Mouse (Mus musculus) brain, embryonic 18.5 days (tissue): ENCODE data around the gene Rtp1.

Experiments
- DNase-seq: peaks from one replicate; pipeline ENCODE4 v3.0.0-alpha.2; 2012; ENCODE audit warnings: low read depth, low spot score

The Rtp1 gene

GRCm38 (mm10) chr16:23428647-23429319, at the start of gene Rtp1:
Rtp1 (plus strand) TSS chr16:23429133.
- DNase-seq = no peak

GRCm38 (mm10) chr16:23379536-23380230, 49.2 kb upstream of the Rtp1 start:
- no peak for DNase-seq

GRCm38 (mm10) chr16:23384304-23384703, 44.6 kb upstream of the Rtp1 start:
- DNase-seq = no peak

GRCm38 (mm10) chr16:23397931-23398330, 31.0 kb upstream of the Rtp1 start:
- no peak for DNase-seq

- DNase-seq = no peak
These were observed 27.5 kb upstream of the Rtp1 start for GRCm38 (mm10) chr16:23401463-23401862.

DNA sequence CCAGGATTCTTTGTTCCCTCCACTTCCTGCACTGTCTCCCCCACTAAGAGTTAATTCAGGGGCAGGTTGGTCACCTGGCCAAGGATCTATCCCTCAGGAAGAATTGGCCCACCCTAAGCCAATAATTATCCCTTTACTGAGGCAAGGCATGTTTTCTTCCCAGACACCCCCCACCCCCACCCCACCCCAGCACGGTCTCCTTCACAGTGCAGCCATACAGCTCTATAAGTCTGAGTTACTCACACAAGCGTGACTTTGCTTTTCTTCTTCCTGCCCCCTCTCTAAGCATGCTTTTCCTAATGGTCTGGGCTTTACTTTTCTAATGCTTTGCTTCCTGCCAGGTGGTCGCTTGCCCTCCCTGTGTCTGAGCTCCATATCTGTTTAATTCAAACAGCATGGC, 27.0 kb upstream of the Rtp1 start:
- no peak for DNase-seq

- DNase-seq = peak; percentile 8
These were observed 25.8 kb upstream of the Rtp1 start for GRCm38 (mm10) chr16:23403008-23403755.

DNA sequence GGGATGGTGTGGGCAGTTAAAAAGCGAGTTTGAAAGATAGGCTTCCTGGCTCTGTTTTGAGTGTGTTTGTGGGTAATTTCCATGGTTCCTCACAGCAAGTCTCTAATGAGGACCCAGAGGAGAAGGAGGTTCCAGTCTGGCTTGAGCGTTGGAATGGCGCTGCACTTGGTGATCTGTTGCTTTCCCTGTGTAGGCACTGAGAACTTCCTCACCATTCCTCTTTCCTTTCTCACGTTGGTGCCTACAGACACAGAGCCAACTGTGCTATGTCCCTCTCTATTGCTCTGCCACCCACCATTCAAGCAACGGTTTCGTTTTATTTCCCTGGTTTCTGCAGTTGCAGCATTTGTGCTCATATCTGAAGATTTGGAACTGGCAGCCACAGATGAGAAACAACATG, 16.0 kb upstream of the Rtp1 start:
- DNase-seq = no peak

DNA sequence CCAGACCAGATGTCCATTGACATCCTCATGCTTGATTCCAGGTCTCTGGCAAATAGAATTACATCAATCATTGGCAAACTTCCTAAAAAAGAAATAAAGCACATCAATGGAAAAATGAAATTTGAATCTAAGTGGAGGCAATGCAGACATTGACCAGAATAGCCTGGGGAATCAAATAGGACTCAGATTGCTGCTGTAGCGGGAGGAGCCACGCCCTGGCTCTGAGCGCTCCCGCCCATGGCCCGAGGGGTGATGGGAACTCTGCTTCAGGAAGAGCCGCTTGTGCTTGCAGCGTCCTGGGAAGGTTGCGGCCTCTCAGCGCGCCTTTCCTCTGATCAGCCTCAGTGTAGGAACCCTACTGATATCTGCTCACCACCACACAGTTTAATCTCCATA, 12.7 kb upstream of the Rtp1 start:
- DNase-seq = no peak

DNA sequence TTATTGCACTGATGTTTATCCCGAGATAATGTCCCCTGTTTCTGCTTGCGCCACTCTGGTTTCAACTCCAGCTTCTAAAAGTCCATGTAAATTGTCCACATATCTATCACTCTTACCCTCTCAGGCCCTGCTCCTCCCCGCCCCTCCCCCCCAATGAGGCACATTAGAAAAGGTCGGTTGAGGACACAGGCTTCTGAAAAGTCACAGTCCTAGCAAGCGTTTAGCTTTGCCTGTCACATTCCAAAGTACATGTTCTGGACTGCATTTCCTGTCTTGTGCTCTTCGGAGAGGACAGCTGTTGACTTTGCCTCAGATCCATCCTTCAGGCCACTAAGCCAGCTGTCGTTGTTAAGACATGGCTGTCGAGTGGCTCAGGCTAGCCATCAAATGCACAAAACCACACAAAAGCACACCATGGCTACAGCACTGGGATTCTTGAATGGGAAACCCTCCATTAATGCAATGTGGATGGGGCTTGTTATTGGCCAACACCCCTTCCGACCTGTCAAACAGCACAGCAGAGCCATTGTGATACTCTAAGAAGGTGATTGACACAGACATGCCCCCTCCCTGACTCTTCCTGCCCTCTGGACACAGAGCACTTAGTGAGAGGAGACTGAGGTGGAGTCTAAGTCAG, 12.2 kb upstream of the Rtp1 start:
- DNase-seq = no peak

DNA sequence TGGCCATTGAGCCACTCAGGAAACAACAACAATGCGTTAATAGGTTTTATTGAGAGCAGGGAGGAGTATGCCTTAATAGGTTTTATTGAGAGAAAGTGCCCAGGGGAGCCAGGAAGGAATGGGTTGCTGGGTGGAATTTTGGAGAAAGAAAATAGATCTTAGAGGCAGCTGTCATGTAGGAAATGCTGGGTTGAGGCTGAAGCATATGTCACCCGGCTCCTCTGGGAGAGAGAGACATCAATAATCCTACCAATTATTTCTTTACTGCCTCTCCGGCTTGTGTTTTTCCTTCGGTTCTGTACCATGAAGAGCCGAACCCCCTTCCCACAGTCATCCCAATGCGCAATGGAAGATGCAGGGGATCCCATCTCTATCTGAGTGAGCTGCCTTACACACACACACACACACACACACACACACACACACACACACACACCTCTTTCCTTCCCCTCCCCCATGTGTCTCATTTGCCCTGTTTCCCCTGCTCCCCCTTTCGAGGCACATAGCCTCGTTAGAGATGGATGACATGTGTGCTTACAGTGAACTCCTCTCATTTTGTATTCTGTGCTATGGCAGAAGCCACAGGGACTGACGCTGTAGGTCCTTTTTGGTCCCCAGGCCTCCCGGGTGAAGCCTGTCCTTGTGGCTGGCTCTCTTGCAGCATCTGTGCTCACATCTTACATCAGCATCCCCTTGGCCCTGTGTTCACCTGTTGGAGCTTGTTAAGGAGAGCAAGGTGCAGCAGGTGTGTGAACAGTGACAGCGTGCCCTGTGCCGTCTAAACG, 11.3 kb upstream of the Rtp1 start:
- DNase-seq = no peak

DNA sequence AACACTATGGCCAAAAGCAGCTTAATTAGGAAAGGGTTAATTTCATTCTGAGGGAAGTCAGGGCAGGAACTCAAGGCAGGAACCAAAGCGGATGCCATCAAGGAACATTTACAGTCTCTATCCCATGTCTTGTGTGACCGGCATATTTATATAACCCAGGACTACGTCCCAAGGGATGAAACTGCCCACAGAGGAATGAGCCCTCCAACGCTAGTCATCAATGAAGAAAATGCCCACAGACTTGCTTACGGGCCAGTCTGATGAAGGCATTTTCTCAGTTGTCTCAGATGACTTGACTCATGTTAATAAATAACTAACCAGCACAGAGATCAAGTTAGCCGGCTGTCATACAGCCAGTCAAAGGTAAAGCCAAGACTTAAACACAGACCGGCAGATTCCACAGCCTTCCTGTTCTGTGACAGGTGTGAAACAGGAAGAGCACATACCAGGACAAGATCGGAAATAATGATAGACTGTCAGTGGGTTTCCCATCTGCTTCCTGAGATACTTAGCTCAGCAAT, 9.3 kb upstream of the Rtp1 start:
- DNase-seq = no peak

DNA sequence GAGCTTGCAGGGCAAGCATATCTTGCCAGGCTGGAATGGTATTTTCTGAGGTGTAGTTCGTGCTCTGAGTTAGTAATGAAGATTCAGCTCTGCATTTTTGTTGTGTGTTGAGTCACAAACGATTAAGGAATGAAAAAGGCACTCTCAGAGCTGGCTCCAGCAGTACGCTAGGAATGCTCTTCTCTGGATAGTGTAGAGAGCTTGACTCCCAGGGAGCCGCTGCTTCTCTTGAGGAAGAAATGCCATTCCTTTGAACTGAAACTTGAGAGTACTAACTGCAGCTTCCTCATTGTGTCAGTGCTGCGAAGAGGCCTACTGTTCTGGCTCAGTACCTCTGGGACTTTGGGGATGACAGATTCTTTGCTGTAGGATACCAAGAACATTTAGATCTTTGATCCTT, 5.1 kb upstream of the Rtp1 start:
- no peak for DNase-seq

GRCm38 (mm10) chr16:23427701-23428100, 1.2 kb upstream of the Rtp1 start:
- no peak for DNase-seq

DNA sequence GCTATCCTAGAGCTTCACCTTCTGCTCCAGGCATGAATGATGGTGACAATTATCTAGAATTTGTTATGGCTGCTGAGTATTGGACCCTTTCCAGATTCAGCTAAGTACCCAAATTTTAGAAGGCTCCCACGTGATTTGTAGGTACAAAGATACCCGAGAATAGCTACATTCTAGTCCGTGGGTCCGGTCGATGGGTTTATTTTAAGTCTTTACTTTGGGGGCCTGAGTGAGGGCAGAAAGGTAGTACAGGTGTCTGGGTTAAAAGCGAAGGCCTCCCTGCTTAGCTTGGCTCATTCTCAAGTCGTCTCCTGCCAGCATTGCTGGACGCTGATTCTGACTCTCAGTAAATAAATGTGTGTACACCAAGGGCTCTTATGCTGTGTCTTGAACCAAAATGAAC, 1.1 kb downstream of the Rtp1 start:
- no peak for DNase-seq

DNA sequence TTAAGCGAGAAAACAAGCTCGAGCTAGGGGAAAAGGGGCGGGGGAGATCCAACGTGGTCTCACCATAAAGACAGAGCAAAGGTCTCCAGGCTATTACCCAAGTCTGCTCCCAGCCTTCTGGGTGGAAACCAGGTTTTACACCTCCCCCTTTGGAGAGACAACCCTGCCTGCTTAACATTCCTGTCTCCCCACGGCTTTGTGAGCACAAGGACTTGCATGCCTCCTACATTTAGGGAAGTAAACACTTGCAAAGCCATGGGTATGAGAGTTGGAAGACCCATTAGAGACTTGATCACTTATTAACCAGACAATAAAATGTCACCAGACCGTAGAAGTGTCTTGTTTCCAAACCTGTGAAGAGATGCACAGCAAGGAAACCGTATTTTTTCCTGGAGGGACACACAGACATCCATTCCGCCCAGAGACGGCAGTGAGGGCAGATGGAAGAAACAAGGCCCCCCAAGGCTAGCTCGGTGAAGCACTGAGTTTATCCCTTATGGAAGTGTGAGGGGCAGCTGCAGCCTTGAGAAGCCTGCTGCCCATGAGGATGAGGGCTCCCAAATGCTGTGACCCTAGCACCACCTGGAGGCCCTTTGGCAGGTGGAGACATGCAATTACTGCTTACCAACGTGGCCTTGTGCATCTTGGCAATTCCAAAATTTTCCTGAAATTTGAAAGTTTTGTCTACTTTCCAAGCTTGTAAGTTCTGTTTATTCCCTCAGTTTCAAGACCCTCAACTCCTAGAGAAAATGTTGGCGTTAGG, 8.7 kb downstream of the Rtp1 start:
- no peak for DNase-seq

- no peak for DNase-seq
These were observed 15.3 kb downstream of the Rtp1 start for GRCm38 (mm10) chr16:23444231-23444630.

GRCm38 (mm10) chr16:23449946-23450345, 21.0 kb downstream of the Rtp1 start:
- no peak for DNase-seq

GRCm38 (mm10) chr16:23450816-23451215, 21.9 kb downstream of the Rtp1 start:
- DNase-seq = no peak

DNA sequence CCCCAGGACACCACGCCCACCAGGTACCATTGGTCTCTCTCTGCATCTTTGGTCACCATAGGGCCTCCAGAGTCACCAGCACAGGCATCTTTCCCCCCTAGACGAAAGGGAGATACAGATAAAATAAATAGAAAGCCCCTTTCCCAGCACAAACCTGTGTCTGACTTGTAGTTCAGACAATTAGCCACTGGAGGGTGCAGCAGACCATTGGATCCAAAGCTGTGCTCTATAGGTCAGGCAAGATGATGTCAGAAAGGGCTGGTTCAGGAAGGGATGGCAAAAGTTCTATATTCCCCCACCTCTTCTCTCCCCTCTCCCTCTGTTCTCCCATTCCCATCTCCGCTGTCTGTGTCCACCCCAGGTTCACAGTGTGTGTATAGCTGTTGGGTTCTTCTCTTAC, 23.5 kb downstream of the Rtp1 start:
- peak; percentile 30 for DNase-seq

DNA sequence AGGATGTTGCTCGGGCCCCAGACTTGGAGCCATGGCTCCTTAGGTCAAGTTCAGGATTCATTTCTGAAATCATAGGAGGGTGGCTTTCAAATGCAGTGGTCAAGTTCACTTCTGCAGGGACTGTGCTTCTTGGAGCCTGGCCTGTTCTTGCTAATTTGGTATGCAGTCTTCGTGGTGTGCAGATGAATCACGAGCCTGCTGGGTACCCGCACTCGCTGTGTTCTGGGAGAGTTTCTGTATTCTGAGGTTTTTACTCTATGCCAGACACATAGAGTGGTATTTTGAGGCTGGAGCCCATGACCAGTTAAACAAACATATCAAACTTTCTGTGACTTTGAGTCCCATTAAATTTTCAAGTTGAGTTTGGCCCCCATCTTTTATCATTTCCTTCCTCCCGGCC, 25.4 kb downstream of the Rtp1 start:
- DNase-seq = no peak
